Mouse (Mus musculus) lung, embryonic 14.5 days (tissue): ENCODE results near the gene Bloc1s3. TPM values are rescaled to one million over a fixed set of nuclear protein-coding genes. Genes with fewer than 3 reads are reported as not detected.

ENCODE experiments used
- ATAC-seq: fragments of 200-750 bp; cut with Nextera tagmentation; 2 replicates; pipeline ENCODE4 v1.8.0; 2017; ENCODE audit warnings: mild to moderate bottlenecking, moderate TSS enrichment, moderate library complexity; ENCODE audit not compliant: insufficient read depth
- DNase-seq: peaks from one replicate; pipeline ENCODE4 v3.0.0-alpha.2; 2015
- H3K27ac ChIP-seq: fragments of 300-500 bp; sonication (generic); 2 replicates; pipeline ENCODE4 v1.5.1; 2014; ENCODE audit warnings: low read depth, mild to moderate bottlenecking, moderate library complexity
- H3K27me3 ChIP-seq: fragments of 300-500 bp; sonication (generic); 2 replicates; pipeline ENCODE4 v1.6.1; 2014; ENCODE audit warnings: low read length, control low read depth; ENCODE audit not compliant: insufficient read depth
- H3K36me3 ChIP-seq: fragments of 300-500 bp; sonication (generic); 2 replicates; pipeline ENCODE4 v1.6.1; 2014; ENCODE audit warnings: control low read depth; ENCODE audit not compliant: insufficient read depth
- H3K4me1 ChIP-seq: fragments of 300-500 bp; sonication (generic); 2 replicates; pipeline ENCODE4 v1.6.1; 2014; ENCODE audit warnings: antibody characterized with exemption, control low read depth; ENCODE audit not compliant: insufficient read depth
- H3K4me2 ChIP-seq: fragments of 300-500 bp; sonication (generic); 2 replicates; pipeline ENCODE4 v1.6.1; 2014; ENCODE audit warnings: mild to moderate bottlenecking
- H3K4me3 ChIP-seq: fragments of 300-500 bp; sonication (generic); 2 replicates; pipeline ENCODE4 v1.5.1; 2014; ENCODE audit warnings: low read depth, low read length
- H3K9ac ChIP-seq: fragments of 300-500 bp; sonication (generic); 2 replicates; pipeline ENCODE4 v1.6.1; 2014
- H3K9me3 ChIP-seq: fragments of 300-500 bp; sonication (generic); 2 replicates; pipeline ENCODE4 v1.6.1; 2016; ENCODE audit warnings: low read depth, low read length, control low read depth
- CTCF ChIP-seq: IDR thresholded peaks from 2 replicates; pipeline ENCODE4 v1.5.1; 2016; ENCODE audit warnings: antibody characterized with exemption, low read depth
- WGBS: fragments of 180-500 bp; shearing (Covaris S2); extraction: QIAGEN DNeasy Blood & Tissue Kit; methylation state at CpG from one replicate; pipeline ENCODE4 v1.1.7; 2014; 5-methylcytosine and 5-hydroxymethylcytosine counted together
- polyA plus RNA-seq: library from polyadenylated mRNA; unstranded; fragments of >200 nt; fragmentation: Nextera tagmentation; extraction: Ambion mirVana; gene quantifications from 2 replicates; pipeline ENCODE4 v1.2.1, GENCODE M21; 2014

The Bloc1s3 gene
- polyA plus RNA-seq, 1 experiment from 2014 or later, result 1.7 TPM

DNA sequence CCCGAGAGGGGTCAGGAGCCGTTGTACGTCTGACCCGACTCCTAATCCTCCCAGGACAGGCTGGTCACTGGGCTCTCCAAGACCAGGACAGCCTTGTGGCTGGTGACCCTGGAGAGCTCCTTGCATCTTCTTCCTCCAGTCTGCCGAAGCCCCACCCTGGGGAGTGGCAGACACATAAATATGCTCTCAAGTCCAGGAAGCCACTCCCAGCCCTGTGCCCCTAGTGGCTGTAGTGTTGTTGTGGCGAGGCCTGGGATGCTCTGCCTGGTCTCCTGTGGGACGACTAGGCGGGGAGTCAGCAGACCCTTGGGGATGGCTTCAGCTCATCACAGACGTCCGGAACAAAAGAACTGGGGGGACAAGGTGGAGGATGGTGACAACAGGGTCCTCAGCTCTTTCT is 22.9 kb upstream of the Bloc1s3 start:
- no peak overlapping the region for H3K27ac ChIP-seq
- no peak for ATAC-seq

DNA sequence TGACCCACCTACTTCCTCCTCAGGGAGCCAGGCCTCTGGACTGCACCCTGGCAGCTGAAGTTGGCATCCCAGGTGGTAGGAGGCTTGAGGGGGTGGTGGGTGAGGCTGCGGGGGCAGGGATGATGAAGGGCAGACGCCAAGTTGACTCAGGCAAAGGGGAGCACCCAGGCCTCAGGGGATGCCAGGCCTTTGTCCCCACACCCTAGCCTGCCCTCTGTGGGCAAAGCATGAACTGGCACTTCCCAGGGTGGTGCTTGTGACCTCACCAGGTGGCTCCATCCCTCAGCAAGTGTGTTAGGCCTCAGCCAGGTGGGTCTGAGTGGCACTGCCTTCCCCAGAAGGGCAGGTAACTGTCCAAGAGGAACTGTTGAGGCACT is 16.9 kb upstream of the Bloc1s3 start:
- H3K36me3 ChIP-seq, result peaks cover 19% of the 10 kb centered on the region
- no peak overlapping the region for H3K4me2 ChIP-seq
- H3K4me1 ChIP-seq, result peaks cover 9% of the 10 kb centered on the region; the same call in 1 of the 2 replicates
- no peaks in the 10 kb centered on the region for H3K9me3 ChIP-seq
- H3K9ac ChIP-seq, result no peak overlapping the region
- peak; percentile 33; the same call in 1 of the 2 replicates for TF ChIP-seq CTCF
- no peak overlapping the region for H3K4me3 ChIP-seq
- no peak overlapping the region for H3K27ac ChIP-seq
- ATAC-seq (no peak), DNase-seq (no peak)
- peaks cover 53% of the 10 kb centered on the region for H3K27me3 ChIP-seq
- 66% methylated on average over 2 of the region's 2 CpGs for WGBS

More for the DNA sequence above, 22.9 kb upstream of the Bloc1s3 start:
- no peaks in the 10 kb centered on the region for H3K27me3 ChIP-seq
- TF ChIP-seq CTCF, result 0 out of 2 replicates have a peak, but pooled peaks have one; percentile 25
- no peak overlapping the region for H3K9ac ChIP-seq
- no peak overlapping the region for H3K4me2 ChIP-seq
- no peak overlapping the region for H3K4me3 ChIP-seq
- H3K4me1 ChIP-seq, result no peaks in the 10 kb centered on the region
- DNase-seq, result no peak
- peaks cover 73% of the 10 kb centered on the region for H3K36me3 ChIP-seq
- H3K9me3 ChIP-seq, result no peaks in the 10 kb centered on the region
- WGBS, result 70% methylated on average over 10 of the region's 10 CpGs

DNA sequence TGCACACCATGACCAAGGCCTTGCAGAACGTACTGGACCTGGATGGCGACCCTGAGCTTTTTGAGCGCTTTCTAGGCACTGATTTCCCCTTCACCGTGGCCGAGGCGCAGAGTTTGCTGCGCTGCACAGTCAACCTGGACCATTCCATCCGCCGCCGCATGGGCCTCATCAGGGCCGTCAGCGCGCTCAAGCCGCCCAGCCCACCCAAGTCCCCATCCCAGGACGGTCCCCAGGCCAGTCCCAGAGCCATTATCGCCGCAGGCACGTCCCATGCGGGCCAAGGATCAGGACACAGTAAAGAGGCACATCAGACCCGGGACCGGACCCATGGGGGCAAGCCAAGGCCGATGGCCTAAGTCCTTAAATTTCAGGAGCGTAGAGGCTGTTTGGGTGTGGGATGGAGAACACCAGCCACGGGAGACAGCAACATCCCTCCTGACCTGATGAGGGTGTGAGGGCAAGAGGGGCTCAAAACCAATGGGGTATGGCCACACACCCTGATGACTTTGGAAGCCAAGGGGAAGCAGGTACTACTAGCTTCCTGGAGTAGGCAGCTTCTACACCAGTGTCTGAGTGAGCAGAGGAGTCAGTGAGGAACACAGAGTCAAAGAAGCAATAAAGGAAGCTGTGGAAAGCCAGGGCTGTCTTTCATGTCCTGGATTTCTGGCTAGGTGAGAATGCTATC is 16.4 kb upstream of the Bloc1s3 start:
- 14% methylated on average over 24 of the region's 24 CpGs for WGBS
- Histone ChIP-seq H3K27ac (no peak overlapping the region; the same call in 1 of the 2 replicates), H3K4me1 (peaks cover 9% of the 10 kb centered on the region; the same call in 1 of the 2 replicates), H3K4me3 (peak overlapping the region; percentile 40), H3K4me2 (peak overlapping the region; percentile 78), H3K36me3 (peaks cover 13% of the 10 kb centered on the region), H3K27me3 (peaks cover 57% of the 10 kb centered on the region), H3K9me3 (no peaks in the 10 kb centered on the region), H3K9ac (peak overlapping the region; percentile 34; the same call in 1 of the 2 replicates)
- no peak for TF ChIP-seq CTCF
- no peak for DNase-seq
- peak; percentile 19 for ATAC-seq

- Histone ChIP-seq H3K27me3 (peaks cover 64% of the 10 kb centered on the region), H3K4me3 (peak overlapping the region; percentile 40), H3K4me1 (peaks cover 9% of the 10 kb centered on the region; the same call in 1 of the 2 replicates), H3K9ac (peak overlapping the region; percentile 34; the same call in 1 of the 2 replicates), H3K9me3 (no peaks in the 10 kb centered on the region), H3K4me2 (peak overlapping the region; percentile 78), H3K27ac (no peak overlapping the region; the same call in 1 of the 2 replicates), H3K36me3 (peaks cover 7% of the 10 kb centered on the region; the same call in 1 of the 2 replicates)
- DNase-seq (peak; percentile 83), ATAC-seq (peak; percentile 68)
- 1% methylated on average over 64 of the region's 64 CpGs for WGBS
- peak; percentile 81 for TF ChIP-seq CTCF
These were observed 15.7 kb upstream of the Bloc1s3 start for GRCm38 (mm10) chr7:19523757-19524419.

DNA sequence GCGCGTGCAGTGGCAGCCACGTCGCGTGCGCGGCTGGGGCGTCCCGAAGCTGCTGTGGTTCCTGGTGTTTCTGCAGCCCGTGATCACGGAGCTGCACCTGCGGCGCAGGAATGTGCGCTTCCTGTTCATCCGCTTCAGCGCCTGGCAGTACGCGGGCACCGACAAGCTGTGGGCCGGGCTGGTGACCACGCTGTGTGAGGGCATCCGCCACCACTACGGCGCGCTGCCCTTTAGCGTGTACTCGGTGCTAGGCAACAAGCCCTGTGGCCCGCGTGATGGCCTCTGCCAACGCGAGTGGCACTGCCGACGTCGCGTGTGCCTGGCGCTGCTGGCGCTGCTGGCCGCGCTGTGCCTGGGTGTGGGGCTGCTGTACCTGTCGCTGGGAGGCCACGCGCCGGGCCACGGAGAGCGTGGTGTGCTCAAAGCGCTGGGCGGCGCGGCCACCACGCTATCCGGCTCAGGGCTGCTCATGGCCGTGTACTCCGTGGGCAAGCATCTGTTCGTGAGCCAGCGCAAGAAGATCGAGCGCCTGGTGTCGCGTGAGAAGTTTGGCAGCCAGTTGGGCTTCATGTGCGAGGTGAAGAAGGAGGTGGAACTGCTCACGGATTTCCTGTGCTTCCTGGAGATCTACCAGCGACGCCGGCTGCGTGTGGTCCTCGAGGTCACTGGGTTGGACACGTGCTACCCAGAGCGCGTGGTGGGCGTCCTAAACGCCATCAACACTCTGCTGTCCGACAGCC is 15.0 kb upstream of the Bloc1s3 start:
- Histone ChIP-seq H3K4me3 (peak overlapping the region; percentile 40), H3K4me2 (peak overlapping the region; percentile 78), H3K36me3 (0 out of 2 replicates have a peak, but pooled peaks cover under 1% of the 10 kb centered on the region), H3K9ac (peak overlapping the region; percentile 29; the same call in 1 of the 2 replicates), H3K27ac (no peak overlapping the region), H3K27me3 (peaks cover 71% of the 10 kb centered on the region), H3K9me3 (no peaks in the 10 kb centered on the region), H3K4me1 (peaks cover 9% of the 10 kb centered on the region; the same call in 1 of the 2 replicates)
- 8% methylated on average over 72 of the region's 72 CpGs for WGBS
- peak; percentile 44 for DNase-seq
- no peak for TF ChIP-seq CTCF
- ATAC-seq, result no peak; the same call in 1 of the 2 replicates

- ATAC-seq (no peak), DNase-seq (no peak)
- peaks cover 9% of the 10 kb centered on the region; the same call in 1 of the 2 replicates for H3K4me1 ChIP-seq
- no peaks in the 10 kb centered on the region for H3K36me3 ChIP-seq
- peak overlapping the region; percentile 44 for H3K9ac ChIP-seq
- H3K9me3 ChIP-seq, result no peaks in the 10 kb centered on the region
- whole genome bisulfite sequencing, result 6% methylated on average over 23 of the region's 23 CpGs
- no peak for TF ChIP-seq CTCF
- H3K4me2 ChIP-seq, result peak overlapping the region; percentile 53
- no peak overlapping the region for H3K27ac ChIP-seq
- peaks cover 78% of the 10 kb centered on the region for H3K27me3 ChIP-seq
- H3K4me3 ChIP-seq, result peak overlapping the region; percentile 27
These were observed 11.9 kb upstream of the Bloc1s3 start for GRCm38 (mm10) chr7:19520032-19520431.
